Mouse (Mus musculus) embryo, embryonic 10 days (tissue): Measurements from ENCODE around the gene Rabggtb.

Experiments used
- DNase-seq: peaks from one replicate; pipeline ENCODE4 v3.0.0-alpha.2; 2015; ENCODE audit warnings: low spot score

Rabggtb gene

DNA sequence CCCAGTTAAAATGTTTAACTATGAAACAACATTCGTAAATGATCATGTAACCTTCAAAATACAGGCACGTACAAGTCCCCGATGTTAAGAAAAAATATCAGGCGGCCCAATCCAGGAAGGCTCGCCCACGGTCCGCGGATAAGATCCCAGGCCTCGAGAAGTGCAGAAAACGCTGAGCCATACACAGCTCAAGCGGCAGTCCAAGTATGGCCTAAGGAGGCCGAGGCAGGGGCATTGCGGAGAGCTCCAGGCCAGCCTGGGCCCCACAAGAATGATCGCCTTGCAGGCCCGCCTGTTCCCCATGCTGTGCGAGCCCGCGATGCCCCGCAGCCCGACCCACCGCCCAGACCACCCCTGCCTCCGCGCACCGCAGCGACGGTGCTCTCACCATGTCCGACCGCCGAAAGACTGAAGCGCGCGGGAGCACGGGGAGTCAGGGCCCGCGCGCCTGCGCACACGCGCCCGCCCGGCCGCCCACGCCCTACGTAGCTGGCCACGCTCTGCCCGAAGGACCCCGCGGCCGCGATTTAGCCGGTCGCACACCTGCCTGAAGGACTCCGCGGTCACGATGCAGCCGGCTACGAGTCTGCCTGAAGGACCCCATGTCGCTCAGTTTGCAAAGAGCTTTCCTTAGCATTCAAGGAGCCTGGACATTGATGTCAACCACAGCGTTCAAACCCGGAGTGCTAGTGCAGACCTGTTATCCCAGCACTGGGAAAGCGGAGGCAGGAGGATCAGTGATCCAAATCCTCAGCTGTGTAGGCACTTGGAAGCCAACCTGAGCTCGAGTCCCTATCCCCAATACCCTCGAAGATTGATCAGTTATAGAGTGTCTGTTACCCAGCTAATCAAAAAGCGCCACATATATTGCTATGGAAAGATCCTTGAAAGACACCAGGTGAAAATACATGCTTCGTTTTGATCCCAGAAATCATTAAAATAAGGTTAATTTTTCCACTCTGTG, at the start of gene Rabggtb:
TSS of gene Rabggtb (minus strand) at position 464 of the 964 bp plus-strand sequence.
- peak; percentile 95 for DNase-seq

DNA sequence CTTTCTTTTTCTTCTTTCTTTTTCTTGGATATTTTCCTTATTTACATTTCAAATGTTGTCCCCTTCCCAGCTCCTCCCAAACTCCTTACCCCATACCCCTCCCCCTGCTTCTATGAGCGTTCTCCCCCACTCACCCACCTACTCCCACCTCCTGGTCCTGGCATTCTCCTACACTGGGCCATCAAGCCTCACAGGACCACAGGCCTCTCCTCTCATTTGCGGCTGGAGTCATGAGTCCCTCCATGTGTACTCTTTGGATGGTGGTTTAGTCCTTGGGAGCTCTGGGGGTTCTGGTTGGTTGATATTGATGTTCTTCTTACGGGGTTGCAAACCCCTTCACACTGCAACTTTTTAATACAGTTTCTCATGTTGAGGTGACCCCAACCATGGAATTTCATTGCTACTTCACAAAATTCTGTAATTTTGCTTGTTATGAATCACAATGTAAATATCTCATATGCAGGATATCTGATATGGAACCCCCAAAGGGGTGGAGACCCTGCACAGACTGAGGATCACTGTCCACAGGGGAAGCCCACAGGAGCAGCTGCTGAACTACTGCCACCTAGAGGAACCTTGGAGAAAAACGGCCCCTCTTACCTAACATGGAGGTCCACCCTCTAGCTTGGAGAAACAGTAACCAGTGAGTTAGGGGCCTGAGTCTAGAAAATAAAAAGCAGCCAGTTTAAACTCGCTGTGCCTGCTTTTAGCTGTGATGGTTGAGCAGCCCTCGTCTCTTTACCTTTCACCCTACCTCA, 49.0 kb upstream of the Rabggtb start:
- DNase-seq: peak; percentile 70

DNA sequence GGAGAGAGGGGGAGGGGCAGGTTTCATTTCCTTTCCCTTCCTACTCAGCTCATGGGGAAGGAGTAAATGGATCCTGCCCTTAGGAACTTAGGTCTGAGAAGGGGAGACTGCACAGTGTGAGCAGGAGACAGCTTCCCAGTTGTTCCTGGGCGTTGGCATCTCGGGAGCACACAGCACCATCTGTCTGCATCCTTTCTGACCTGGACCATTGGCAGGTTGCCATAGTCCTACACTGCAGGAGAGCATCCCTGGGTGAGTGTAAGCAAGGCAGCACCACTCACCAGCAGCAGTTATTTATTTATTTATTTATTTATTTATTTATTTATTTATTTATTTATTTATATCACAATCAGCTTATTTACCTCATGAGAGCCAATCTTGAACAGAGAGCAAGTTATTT, 48.1 kb upstream of the Rabggtb start:
- DNase-seq: no peak

DNA sequence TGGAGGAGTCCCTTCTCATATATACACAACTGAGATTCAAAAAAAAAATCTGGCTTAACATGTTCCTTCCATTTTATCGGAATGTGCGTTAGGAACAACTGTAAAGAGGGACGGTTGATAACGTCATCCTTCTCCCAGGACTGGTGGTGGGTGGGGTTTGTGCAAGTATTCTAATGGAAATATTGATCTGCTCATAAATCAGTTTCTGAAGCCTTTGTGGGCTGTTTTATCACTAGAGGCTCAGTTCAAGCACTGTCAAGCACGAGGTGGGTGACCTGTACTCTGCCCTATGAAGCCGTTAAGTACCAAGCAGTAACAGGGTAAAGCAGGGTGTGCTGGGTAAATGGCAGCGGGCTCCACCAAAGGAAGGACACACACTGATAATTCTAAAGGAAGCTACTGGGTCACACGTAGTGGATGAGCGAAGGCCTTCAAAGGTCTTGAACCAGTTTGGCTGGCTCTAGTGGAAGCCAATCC, 47.0 kb upstream of the Rabggtb start:
- no peak for DNase-seq

GRCm38 (mm10) chr3:153959035-153959730, 46.4 kb upstream of the Rabggtb start:
- DNase-seq: peak; percentile 64

DNA sequence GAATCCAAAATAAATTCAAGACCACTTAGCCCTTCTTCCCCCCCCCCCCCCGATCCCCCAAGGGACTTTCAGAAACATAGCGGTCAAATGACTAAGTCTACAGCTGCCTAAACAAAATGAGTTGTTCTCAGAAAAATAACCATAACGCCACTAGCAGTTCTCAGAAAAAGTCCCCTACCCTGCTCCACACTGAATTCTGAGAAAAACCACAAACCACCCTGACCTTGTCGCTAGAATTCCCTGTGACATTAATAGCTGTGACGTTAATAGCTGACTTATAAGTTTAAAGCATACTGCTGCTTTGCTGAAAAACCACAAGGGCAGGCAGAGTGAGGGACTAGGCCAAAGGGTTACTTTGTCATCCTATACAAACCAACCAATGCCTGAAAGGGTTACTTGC, 45.1 kb upstream of the Rabggtb start:
- DNase-seq: no peak

- DNase-seq: no peak
Measured at GRCm38 (mm10) chr3:153948176-153948575, 35.4 kb upstream of the Rabggtb start.

DNA sequence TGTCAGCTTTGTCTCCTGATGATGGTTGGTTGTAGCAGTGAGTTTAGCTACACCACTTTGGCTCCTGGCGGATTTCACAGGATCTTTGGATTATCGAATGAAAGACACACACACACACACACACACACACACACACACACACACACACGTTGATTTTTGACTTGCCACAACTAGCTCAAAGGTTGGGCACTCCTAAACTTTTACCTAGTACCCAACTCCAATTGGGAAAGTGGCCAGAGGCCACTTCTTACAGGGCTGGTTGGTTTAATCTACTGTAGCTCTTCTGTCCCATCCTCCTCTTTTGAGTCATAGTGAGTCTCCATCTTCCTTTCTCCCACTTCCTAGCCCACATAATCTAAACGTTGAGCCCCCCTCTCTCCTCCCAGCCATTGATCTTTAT, 34.5 kb upstream of the Rabggtb start:
- no peak for DNase-seq

- DNase-seq: peak; percentile 99
Measured at GRCm38 (mm10) chr3:153944335-153944990, 31.7 kb upstream of the Rabggtb start, which contains the start of gene Acadm. TSS of gene Acadm (minus strand) at chr3:153944632.

DNA sequence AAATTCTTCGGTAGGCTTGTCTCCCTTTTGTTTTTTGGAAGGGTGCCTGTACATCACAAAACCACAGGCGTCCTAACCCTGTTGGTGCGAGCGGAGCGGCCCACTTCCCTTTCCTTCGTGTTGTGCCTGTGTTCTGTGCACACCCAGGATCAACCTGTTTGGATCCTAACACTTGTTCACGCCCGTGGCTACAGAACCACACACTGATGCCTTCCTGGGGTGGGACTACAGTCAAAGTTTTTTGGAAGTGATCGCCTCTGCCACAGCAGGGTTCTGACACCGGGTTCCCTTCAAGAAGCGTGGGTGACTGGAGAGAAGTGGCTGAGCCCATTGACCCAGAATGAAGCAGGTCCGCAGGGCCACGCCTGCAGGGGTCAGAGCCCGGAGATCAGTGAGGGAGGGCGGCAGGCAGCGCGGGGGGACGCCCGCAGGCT, 31.1 kb upstream of the Rabggtb start:
- DNase-seq: peak; percentile 52

DNA sequence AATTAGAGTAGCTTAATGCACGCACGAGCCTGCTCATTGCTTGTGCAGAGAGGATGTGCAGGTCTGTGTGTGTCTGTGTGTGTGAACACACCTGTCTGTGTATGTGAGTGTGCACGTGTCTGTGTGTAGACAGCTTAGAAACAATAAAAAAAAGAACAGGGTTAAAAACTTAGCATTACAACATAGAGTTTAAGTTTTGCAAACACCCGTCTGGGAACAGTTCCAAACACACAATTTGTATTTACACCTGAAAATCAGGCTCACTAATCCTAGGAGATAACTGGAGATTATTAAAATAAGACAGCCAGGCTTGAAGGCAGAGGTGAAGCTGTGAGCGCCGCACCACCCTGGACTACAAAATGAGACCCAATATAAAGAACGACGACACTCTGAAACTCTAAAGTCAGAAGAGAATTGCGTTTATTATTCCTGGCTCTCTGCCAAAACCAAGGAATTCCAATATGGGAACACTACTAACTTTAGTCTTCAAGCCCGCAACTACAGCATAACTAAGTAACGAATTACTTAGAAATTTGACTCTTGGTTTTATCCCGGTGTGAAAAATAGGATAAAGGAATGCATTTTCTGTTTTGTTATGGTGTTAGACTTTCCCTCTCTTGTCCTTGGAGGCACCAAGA, 30.3 kb upstream of the Rabggtb start:
- DNase-seq: no peak

GRCm38 (mm10) chr3:153941613-153942012, 28.8 kb upstream of the Rabggtb start:
- DNase-seq: no peak

DNA sequence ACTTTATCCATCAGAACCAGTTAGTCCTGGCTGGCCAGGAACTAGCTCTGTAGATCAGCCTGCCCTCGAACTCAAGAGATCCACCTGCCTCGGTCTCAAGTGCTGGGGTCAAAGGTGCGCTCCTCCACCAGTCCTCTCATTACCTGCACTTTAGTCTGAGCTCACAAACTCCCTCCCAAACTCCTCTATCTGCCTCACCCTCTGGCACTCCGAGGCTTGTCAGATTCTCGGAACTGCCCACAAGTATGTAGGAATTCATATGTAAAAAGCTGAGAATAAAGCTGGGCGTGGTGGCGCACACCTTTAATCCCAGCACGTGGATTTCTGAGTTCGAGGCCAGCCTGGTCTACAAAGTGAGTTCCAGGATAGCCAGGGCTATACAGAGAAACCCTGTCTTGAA, 27.7 kb upstream of the Rabggtb start:
- no peak for DNase-seq

DNA sequence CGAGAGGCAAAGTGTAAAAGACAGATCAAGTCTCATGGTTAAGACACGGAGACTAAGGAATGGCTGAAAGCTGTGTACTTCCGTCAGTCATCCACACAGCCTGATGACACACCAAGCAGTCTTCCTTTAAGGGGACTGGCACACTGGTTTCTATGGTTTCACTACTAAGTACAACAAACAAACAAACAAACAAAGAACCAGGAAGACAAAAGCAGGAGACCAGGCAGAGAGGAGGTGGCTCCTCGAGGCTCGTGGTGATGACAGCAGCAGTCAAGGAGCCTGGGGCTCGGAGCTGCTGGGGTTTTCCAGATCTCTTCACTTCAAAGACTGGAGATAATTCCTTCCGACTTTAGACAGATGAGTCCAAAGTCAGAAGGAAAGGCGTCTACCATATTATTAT, 27.2 kb upstream of the Rabggtb start:
- DNase-seq: no peak

DNA sequence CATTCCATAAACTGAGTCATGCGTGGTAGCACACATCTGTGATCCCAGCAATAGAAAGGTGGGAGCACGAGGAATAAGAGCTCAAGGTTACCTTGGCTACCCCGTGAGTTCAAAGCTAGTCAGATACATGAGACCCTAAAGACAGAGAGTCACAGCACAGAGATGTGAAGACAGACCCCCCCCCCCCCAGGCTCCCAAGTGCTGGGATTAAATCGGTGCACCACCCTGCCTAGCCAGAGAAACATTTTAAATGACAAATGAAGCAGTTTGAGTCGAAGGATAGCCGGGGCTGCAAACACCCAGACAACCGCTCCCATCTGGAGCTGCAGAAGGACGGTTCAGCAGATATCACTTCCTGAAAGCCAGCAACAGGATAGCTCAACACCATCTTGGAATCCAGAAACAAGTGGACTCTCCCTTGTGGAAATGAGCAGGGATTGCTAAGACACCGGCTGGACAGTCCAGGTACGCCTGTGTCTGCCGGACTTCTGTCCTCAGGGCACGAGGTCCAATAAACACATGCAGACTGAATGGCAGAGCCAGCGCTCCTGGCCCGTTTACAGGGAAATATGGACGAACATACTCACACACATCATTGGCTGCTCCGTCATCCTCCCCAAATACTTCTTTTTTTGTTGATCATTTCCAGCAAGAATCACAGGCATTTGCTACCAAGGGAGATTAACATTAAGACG, 24.5 kb upstream of the Rabggtb start:
- DNase-seq: no peak

- DNase-seq: no peak
Measured at GRCm38 (mm10) chr3:153935878-153936277, 23.1 kb upstream of the Rabggtb start.

GRCm38 (mm10) chr3:153932461-153932860, 19.7 kb upstream of the Rabggtb start:
- DNase-seq: no peak

- no peak for DNase-seq
Measured at GRCm38 (mm10) chr3:153929526-153929925, 16.7 kb upstream of the Rabggtb start.

GRCm38 (mm10) chr3:153926333-153926732, 13.5 kb upstream of the Rabggtb start:
- no peak for DNase-seq

DNA sequence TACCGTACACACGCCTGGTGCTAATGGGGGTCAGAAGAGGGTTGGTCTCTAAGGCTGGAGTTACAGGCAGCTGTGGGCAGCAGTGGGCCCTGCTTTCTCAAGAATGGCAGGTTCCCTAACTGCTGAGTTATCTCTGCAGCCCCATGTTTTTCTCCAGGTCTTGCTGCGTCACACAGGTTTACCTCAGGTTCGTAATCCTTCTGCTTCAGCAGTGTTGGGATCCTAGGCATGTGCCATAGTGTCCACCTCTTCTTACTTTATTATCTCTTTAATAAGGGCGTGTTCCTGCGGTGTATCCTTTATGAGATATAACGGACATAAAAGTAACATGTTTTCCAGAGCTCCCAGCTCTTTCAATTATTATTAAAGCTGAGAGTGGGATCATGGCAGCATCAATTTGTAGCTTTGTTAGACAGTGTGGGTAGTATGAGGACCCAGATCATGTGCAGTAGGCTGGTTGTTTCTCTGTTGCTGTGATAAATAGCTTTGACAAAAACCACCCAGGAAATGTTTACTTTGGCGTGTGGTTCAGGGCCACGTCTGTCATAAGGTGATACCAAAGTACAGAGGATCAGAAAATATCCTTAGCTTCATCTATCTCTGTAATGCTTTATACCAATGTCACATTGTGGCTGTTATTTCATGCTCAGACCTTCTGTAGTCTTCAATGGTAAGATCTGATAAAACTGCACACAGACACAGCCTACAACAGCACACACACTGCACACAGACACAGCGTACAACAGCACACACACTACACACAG, 8.5 kb upstream of the Rabggtb start:
- DNase-seq: no peak
